20 mouse cellular contexts compared by ENCODE assay signal in genomic region chr17:27657123-27657522, GRCm38 (mm10). TPM values are rescaled to one million over a fixed set of nuclear protein-coding genes. Genes with fewer than 3 reads are reported as not detected.
DNase-seq lines count a peak whose midpoint lies in the region; ATAC-seq and TF ChIP-seq lines count a peak whose summit lies in the region.
"Had no signal": no experiment of that assay in that cellular context is flagged by ENCODE, and none has a peak within 500 bp of the region (broad histone marks: within the 10 kb centered on the region; RNA-seq: fewer than 3 reads in every experiment).

No protein-coding gene starts in this region.

- no peak for TF ChIP-seq CTCF in intestine, postnatal 0 days (IDR thresholded peaks at IDR 0.05; ENCODE audit: low read depth)

- no peaks in the 10 kb centered on the region for H3K36me3 ChIP-seq in intestine, postnatal 0 days (ENCODE audit: control insufficient read depth, insufficient read depth)
- H3K36me3 ChIP-seq in intestine, embryonic 16.5 days (ENCODE audit: control insufficient read depth, insufficient read depth, low read length) = no peaks in the 10 kb centered on the region
- H3K36me3 ChIP-seq: limb, embryonic 15.5 days had no signal

- H3K9me3 ChIP-seq in intestine, postnatal 0 days (ENCODE audit: control insufficient read depth) = no peaks in the 10 kb centered on the region
- no peaks in the 10 kb centered on the region for H3K9me3 ChIP-seq in intestine, embryonic 16.5 days (ENCODE audit: control insufficient read depth, low read length)
- H3K9me3 ChIP-seq: limb, embryonic 15.5 days had no signal

- WGBS in intestine, postnatal 0 days = 69% methylated on average over 8 of the region's 8 CpGs
- 77% methylated on average over 8 of the region's 8 CpGs for WGBS in intestine, embryonic 16.5 days

- no peak overlapping the region for H3K4me3 ChIP-seq in intestine, postnatal 0 days (ENCODE audit: low read depth, low read length)
- H3K4me3 ChIP-seq in intestine, embryonic 16.5 days (ENCODE audit: low read length) = no peak overlapping the region
- H3K4me3 ChIP-seq: erythroblast, embryonic 14.5 days; limb, embryonic 15.5 days had no signal

- no peak for ATAC-seq in CD4-positive, CD25-positive, alpha-beta regulatory T cell, adult 4 months
- no peak for ATAC-seq in intestine, postnatal 0 days
- no peak for ATAC-seq in intestine, embryonic 16.5 days
- ATAC-seq: inflammation-experienced regulatory T-cells, adult 6 months had no signal

- intact Hi-C loops in left cerebral cortex, postnatal 4 days (cut with DNase I) = no loop called here
- intact Hi-C loops in left cerebral cortex, postnatal 10 days (cut with DNase I) = no loop called here

- H3K4me1 ChIP-seq in intestine, postnatal 0 days (replicated peaks; ENCODE audit: control insufficient read depth, insufficient read depth, low read length) = no peaks in the 10 kb centered on the region
- H3K4me1 ChIP-seq in intestine, embryonic 16.5 days (ENCODE audit: control insufficient read depth, insufficient read depth, low read length) = peaks cover 9% of the 10 kb centered on the region

- no peak overlapping the region for H3K27ac ChIP-seq in intestine, postnatal 0 days (ENCODE audit: low read depth, low read length)
- no peak overlapping the region for H3K27ac ChIP-seq in intestine, embryonic 16.5 days (ENCODE audit: low read length)
- H3K27ac ChIP-seq: limb, embryonic 15.5 days had no signal

- H3K4me2 ChIP-seq in intestine, postnatal 0 days (replicated peaks; ENCODE audit: low read depth) = no peak overlapping the region
- H3K4me2 ChIP-seq in intestine, embryonic 16.5 days (ENCODE audit: low read depth, low read length) = no peak overlapping the region
- H3K4me2 ChIP-seq: limb, embryonic 15.5 days had no signal

- peaks cover 30% of the 10 kb centered on the region for H3K27me3 ChIP-seq in intestine, postnatal 0 days (replicated peaks; ENCODE audit: control insufficient read depth, insufficient read depth, low read length)
- peaks cover 25% of the 10 kb centered on the region for H3K27me3 ChIP-seq in intestine, embryonic 16.5 days (replicated peaks; ENCODE audit: control insufficient read depth, insufficient read depth, low read length)

- peak; percentile 24 for DNase-seq in CD4-positive, CD25-positive, alpha-beta regulatory T cell, adult 2 months (ENCODE audit: low read depth, low spot score)
- peak; percentile 63 for DNase-seq in left cerebral cortex, postnatal 4 days
- DNase-seq in left cerebral cortex, postnatal 10 days (ENCODE audit: extremely low spot score in 1 of 2, low spot score in 2 of 2) = no peak
- peak; percentile 76 for DNase-seq in cerebellum, adult 11 months
- DNase-seq in cerebellum, postnatal 36 days = peak; percentile 82 to 85
- DNase-seq: kidney, postnatal 14 days; layer of hippocampus, postnatal 36 days; lung, adult 18-20 months; lung, postnatal 4 days had no signal

- H3K9ac ChIP-seq in intestine, postnatal 0 days (ENCODE audit: low read depth, low read length) = no peak overlapping the region
- no peak overlapping the region for H3K9ac ChIP-seq in intestine, embryonic 16.5 days (ENCODE audit: low read depth, low read length)
- H3K9ac ChIP-seq: limb, embryonic 15.5 days had no signal

RNA-seq across cellular contexts. Expression of gene Pacsin1, which starts 1.8 kb away (rescaled TPM):
- polyA plus RNA-seq in CD4-positive, CD25-positive, alpha-beta regulatory T cell, adult 4 months (2017; shearing (Covaris generic)) = 10 to 100 TPM; 36.5 to 37.2 TPM
- total RNA-seq in left cerebral cortex, postnatal 4 days (2021) = 10 to 100 TPM; 66.7 to 77.1 TPM
- 100 to 1,000 TPM; 204 to 211 TPM for total RNA-seq in left cerebral cortex, postnatal 10 days (2021)
- 1.2 and 1.4 TPM in 2 replicates for polyA plus RNA-seq in intestine, postnatal 0 days (2015; fragmentation: Nextera tagmentation; extraction: Ambion mirVana)
- polyA plus RNA-seq in intestine, embryonic 16.5 days (2015; fragmentation: Nextera tagmentation; extraction: Ambion mirVana) = 2.1 and 2.7 TPM in 2 replicates

RNA-seq across cellular contexts. Expression of gene Rps10, which starts 20.7 kb away (rescaled TPM):
- polyA plus RNA-seq in CD4-positive, CD25-positive, alpha-beta regulatory T cell, adult 4 months (2017; shearing (Covaris generic)) = 1,000 to 10,000 TPM; 1,603 to 1,674 TPM
- 100 to 1,000 TPM; 695 to 751 TPM for total RNA-seq in left cerebral cortex, postnatal 4 days (2021)
- total RNA-seq in left cerebral cortex, postnatal 10 days (2021) = 100 to 1,000 TPM; 503 to 512 TPM
- 591 and 603 TPM in 2 replicates for polyA plus RNA-seq in intestine, postnatal 0 days (2015; fragmentation: Nextera tagmentation; extraction: Ambion mirVana)
- polyA plus RNA-seq in intestine, embryonic 16.5 days (2015; fragmentation: Nextera tagmentation; extraction: Ambion mirVana) = 853 and 934 TPM in 2 replicates

RNA-seq across cellular contexts. Expression of gene RPS10-NUDT3, which starts 22.1 kb away (rescaled TPM):
- polyA plus RNA-seq in CD4-positive, CD25-positive, alpha-beta regulatory T cell, adult 4 months (2017; shearing (Covaris generic)) = not detected
- not detected for total RNA-seq in left cerebral cortex, postnatal 4 days (2021)
- total RNA-seq in left cerebral cortex, postnatal 10 days (2021) = not detected
- polyA plus RNA-seq in intestine, postnatal 0 days (2015; fragmentation: Nextera tagmentation; extraction: Ambion mirVana) = not detected in 2 replicates
- not detected in 2 replicates for polyA plus RNA-seq in intestine, embryonic 16.5 days (2015; fragmentation: Nextera tagmentation; extraction: Ambion mirVana)
- total RNA-seq: adrenal gland, adult 18-20 months; gastrocnemius, postnatal 4 days; layer of hippocampus, postnatal 36 days had no signal
- polyA plus RNA-seq: erythroblast, embryonic 14.5 days; heart, embryonic 14.5 days; inflammation-experienced regulatory T-cells, adult 6 months; limb, embryonic 15.5 days; small intestine, adult 2 months; stomach, embryonic 16.5 days had no signal

RNA-seq across cellular contexts. Expression of gene Nudt3, which starts 33.8 kb away (rescaled TPM):
- polyA plus RNA-seq in CD4-positive, CD25-positive, alpha-beta regulatory T cell, adult 4 months (2017; shearing (Covaris generic)) = 10 to 100 TPM; 14.5 to 27.5 TPM
- total RNA-seq in left cerebral cortex, postnatal 4 days (2021) = 100 to 1,000 TPM; 506 to 527 TPM
- total RNA-seq in left cerebral cortex, postnatal 10 days (2021) = 100 to 1,000 TPM; 497 to 524 TPM
- polyA plus RNA-seq in intestine, postnatal 0 days (2015; fragmentation: Nextera tagmentation; extraction: Ambion mirVana) = 43.3 and 43.4 TPM in 2 replicates
- 56.6 and 57.4 TPM in 2 replicates for polyA plus RNA-seq in intestine, embryonic 16.5 days (2015; fragmentation: Nextera tagmentation; extraction: Ambion mirVana)

Comparison
In these comparisons a context has a peak if more than half of its experiments do, and no peak if none do; other contexts are left out.
1. DNase-seq: peak in CD4-positive, CD25-positive, alpha-beta regulatory T cell, adult 2 months (single experiment), left cerebral cortex, postnatal 4 days (single experiment), cerebellum, adult 11 months (single experiment) and cerebellum, postnatal 36 days (2 of 2); none in left cerebral cortex, postnatal 10 days (0 of 2).
2. RNA of gene Pacsin1, which starts 1.8 kb away (polyA plus RNA-seq): 36.5 to 37.2 TPM in CD4-positive, CD25-positive, alpha-beta regulatory T cell, adult 4 months; 2.1 to 2.7 TPM in intestine, embryonic 16.5 days and 1.2 to 1.4 TPM in intestine, postnatal 0 days; every median in the first group is over 10 times any median in the second.